Comparison of ENCODE assay signal across 22 mouse cellular contexts in genomic region chr9:32448766-32449165, GRCm38 (mm10).
"Had no signal": no experiment of that assay in that cellular context is flagged by ENCODE, and none has a peak within 500 bp of the region (broad histone marks: within the 10 kb centered on the region; RNA-seq: fewer than 3 reads in every experiment).

No protein-coding gene starts in this region.

- ATAC-seq: hindbrain, embryonic 16.5 days; hindbrain, postnatal 0 days; inflammation-experienced regulatory T-cells, adult 6 months; intestine, embryonic 15.5 days; intestine, embryonic 16.5 days; intestine, postnatal 0 days had no signal

- DNase-seq: heart, postnatal 10 days; heart, postnatal 14 days; heart, postnatal 36 days; heart, postnatal 4 days; kidney, adult 11 months; kidney, adult 18-20 months; kidney, adult 2 months; kidney, adult 8-10 months; kidney, adult 9 months; kidney, postnatal 10 days; kidney, postnatal 14 days; kidney, postnatal 25 days; kidney, postnatal 36 days; kidney, postnatal 4 days; layer of hippocampus, adult 9-11 months; layer of hippocampus, postnatal 36 days had no signal
